Mouse (Mus musculus) small intestine, adult 2 months (tissue): ENCODE results near the gene Slc9c1. TPM values are rescaled to one million over a fixed set of nuclear protein-coding genes. Genes with fewer than 3 reads are reported as not detected.
A peak's percentile ranks its signal among the peaks of the same experiment; 100 is the strongest.

ENCODE experiments used
- H3K27ac ChIP-seq: fragments of 200-500 bp; 2 replicates; pipeline ENCODE4 v1.5.1; 2012; ENCODE audit warnings: low read depth, low read length, control low read depth, inconsistent platforms; ENCODE audit not compliant: insufficient read depth
- H3K27me3 ChIP-seq: fragments of 200-500 bp; 2 replicates; pipeline ENCODE4 v1.6.1; 2012; ENCODE audit warnings: mild to moderate bottlenecking, moderate library complexity, low read length, inconsistent platforms; ENCODE audit not compliant: control insufficient read depth, insufficient read depth
- H3K36me3 ChIP-seq: fragments of 200-500 bp; 2 replicates; pipeline ENCODE4 v1.6.1; 2012; ENCODE audit warnings: mild to moderate bottlenecking, low read length, control low read depth, inconsistent platforms; ENCODE audit not compliant: control insufficient read depth, insufficient read depth
- H3K4me1 ChIP-seq: fragments of 200-500 bp; 2 replicates; pipeline ENCODE4 v1.6.1; 2012; ENCODE audit warnings: low read length, inconsistent platforms, mixed read lengths; ENCODE audit not compliant: control insufficient read depth, insufficient read depth, insufficient read length
- H3K4me3 ChIP-seq: fragments of 200-500 bp; 2 replicates; pipeline ENCODE4 v1.5.1; 2012; ENCODE audit warnings: low read depth, mild to moderate bottlenecking, control low read depth, inconsistent platforms, low read length, moderate library complexity
- CTCF ChIP-seq: fragments of 200-500 bp; IDR thresholded peaks from 2 replicates; pipeline ENCODE4 v1.5.1; 2012; ENCODE audit warnings: low read depth, mild to moderate bottlenecking, control low read depth, inconsistent platforms, low read length, moderate library complexity, mixed read lengths; ENCODE audit not compliant: insufficient replicate concordance, insufficient read length; ENCODE audit errors: extremely low read depth
- POLR2A ChIP-seq: fragments of 200-500 bp; IDR thresholded peaks from 2 replicates; pipeline ENCODE4 v1.6.1; 2012; ENCODE audit warnings: low read depth, mild to moderate bottlenecking, control low read depth, inconsistent platforms, low read length, moderate library complexity
- WGBS: fragments of 180-500 bp; shearing (Covaris S2); methylation state at CpG from one replicate; pipeline ENCODE4 v1.1.7; 2018; 5-methylcytosine and 5-hydroxymethylcytosine counted together
- polyA plus RNA-seq: library from polyadenylated mRNA; depleted of rRNA; stranded (reverse); fragments of >200 nt; gene quantifications from 2 replicates; pipeline ENCODE4 v1.2.3, GENCODE M21; 2012; rRNA removed

Slc9c1 gene
- polyA plus RNA-seq, 1 experiment = not detected

GRCm38 (mm10) chr16:45643944-45644343 lies 108.8 kb downstream of the Slc9c1 start:
- peak overlapping the region; percentile 69; the same call in 1 of the 2 replicates for H3K27ac ChIP-seq
- H3K36me3 ChIP-seq = peaks cover 23% of the 10 kb centered on the region
- H3K4me3 ChIP-seq = no peak overlapping the region
- WGBS = 33% methylated on average over 3 of the region's 3 CpGs
- H3K4me1 ChIP-seq = peaks cover 15% of the 10 kb centered on the region; the same call in 1 of the 2 replicates
- TF ChIP-seq POLR2A = no peak
- H3K27me3 ChIP-seq = no peaks in the 10 kb centered on the region

GRCm38 (mm10) chr16:45644380-45644779 lies 109.3 kb downstream of the Slc9c1 start:
- 17% methylated on average over 6 of the region's 6 CpGs for WGBS
- TF ChIP-seq CTCF (no peak), POLR2A (no peak)

GRCm38 (mm10) chr16:45651497-45651896 lies 116.4 kb downstream of the Slc9c1 start:
- H3K4me1 ChIP-seq = peaks cover 4% of the 10 kb centered on the region; the same call in 1 of the 2 replicates
- H3K27me3 ChIP-seq = no peaks in the 10 kb centered on the region
- WGBS = 26% methylated on average over 2 of the region's 2 CpGs
- no peak overlapping the region for H3K4me3 ChIP-seq
- TF ChIP-seq CTCF = no peak
- no peak for TF ChIP-seq POLR2A
- 0 out of 2 replicates have a peak overlapping the region, but pooled peaks have one; percentile 7 for H3K27ac ChIP-seq
- peaks cover 6% of the 10 kb centered on the region; the same call in 1 of the 2 replicates for H3K36me3 ChIP-seq

More at GRCm38 (mm10) chr16:45644380-45644779, 109.3 kb downstream of the Slc9c1 start:
- Histone ChIP-seq H3K27ac (peak overlapping the region; percentile 70), H3K36me3 (peaks cover 20% of the 10 kb centered on the region), H3K4me1 (peaks cover 15% of the 10 kb centered on the region; the same call in 1 of the 2 replicates), H3K4me3 (no peak overlapping the region), H3K27me3 (no peaks in the 10 kb centered on the region)

- TF ChIP-seq CTCF (peak; percentile 47; the same call in 1 of the 2 replicates), POLR2A (no peak)
Observed at GRCm38 (mm10) chr16:45653009-45653933, 118.2 kb downstream of the Slc9c1 start.

GRCm38 (mm10) chr16:45653934-45654332 lies 118.8 kb downstream of the Slc9c1 start, which contains the start of gene BC016579:
BC016579 (minus strand) TSS chr16:45654068.
- Histone ChIP-seq H3K27me3 (no peaks in the 10 kb centered on the region), H3K36me3 (0 out of 2 replicates have a peak, but pooled peaks cover 2% of the 10 kb centered on the region), H3K27ac (peak within 1 kb of the TSS; percentile 92), H3K4me3 (peak within 1 kb of the TSS; percentile 82), H3K4me1 (peaks cover 14% of the 10 kb centered on the region; the same call in 1 of the 2 replicates)
- peak; percentile 66 for TF ChIP-seq POLR2A
- TF ChIP-seq CTCF = no peak
- WGBS = 5% methylated on average over 20 of the region's 20 CpGs

More at GRCm38 (mm10) chr16:45653009-45653933, 118.2 kb downstream of the Slc9c1 start:
- H3K4me1 ChIP-seq = peaks cover 10% of the 10 kb centered on the region; the same call in 1 of the 2 replicates
- peaks cover 6% of the 10 kb centered on the region; the same call in 1 of the 2 replicates for H3K36me3 ChIP-seq
- WGBS = 9% methylated on average over 17 of the region's 17 CpGs
- H3K4me3 ChIP-seq = peak overlapping the region; percentile 82
- peak overlapping the region; percentile 92 for H3K27ac ChIP-seq
- no peaks in the 10 kb centered on the region for H3K27me3 ChIP-seq

GRCm38 (mm10) chr16:45654465-45654864 lies 119.4 kb downstream of the Slc9c1 start:
- Histone ChIP-seq H3K36me3 (0 out of 2 replicates have a peak, but pooled peaks cover 2% of the 10 kb centered on the region), H3K27ac (peak overlapping the region; percentile 71), H3K27me3 (no peaks in the 10 kb centered on the region), H3K4me1 (peaks cover 17% of the 10 kb centered on the region; the same call in 1 of the 2 replicates), H3K4me3 (no peak overlapping the region)
- WGBS = 38% methylated on average over 9 of the region's 9 CpGs
- TF ChIP-seq POLR2A (no peak), CTCF (no peak)

Other genes starting within 250 kb of the Slc9c1 start
- gene Cd200, start 126.3 kb upstream of the Slc9c1 start, polyA plus RNA-seq = 12.0 and 29.2 TPM in 2 replicates
- 0.50 and 2.2 TPM in 2 replicates for gene Gm609, start 42.3 kb upstream of the Slc9c1 start, polyA plus RNA-seq
- 0.93 and 1.6 TPM in 2 replicates for gene Gm17783, start 3.3 kb upstream of the Slc9c1 start, polyA plus RNA-seq
- gene Gcsam, start 75.1 kb downstream of the Slc9c1 start, polyA plus RNA-seq = 0.06 and 0.11 TPM in 2 replicates
- 1.3 and 2.1 TPM in 2 replicates for gene BC016579, start 118.8 kb downstream of the Slc9c1 start, polyA plus RNA-seq
- gene Tmprss7, start 158.3 kb downstream of the Slc9c1 start, polyA plus RNA-seq = 0.10 and 0.20 TPM in 2 replicates
- 0.55 and 0.63 TPM in 2 replicates for gene Tagln3, start 189.3 kb downstream of the Slc9c1 start, polyA plus RNA-seq
- 1.1 and 2.4 TPM in 2 replicates for gene Abhd10, start 207.6 kb downstream of the Slc9c1 start, polyA plus RNA-seq